In the genomic region with DNA sequence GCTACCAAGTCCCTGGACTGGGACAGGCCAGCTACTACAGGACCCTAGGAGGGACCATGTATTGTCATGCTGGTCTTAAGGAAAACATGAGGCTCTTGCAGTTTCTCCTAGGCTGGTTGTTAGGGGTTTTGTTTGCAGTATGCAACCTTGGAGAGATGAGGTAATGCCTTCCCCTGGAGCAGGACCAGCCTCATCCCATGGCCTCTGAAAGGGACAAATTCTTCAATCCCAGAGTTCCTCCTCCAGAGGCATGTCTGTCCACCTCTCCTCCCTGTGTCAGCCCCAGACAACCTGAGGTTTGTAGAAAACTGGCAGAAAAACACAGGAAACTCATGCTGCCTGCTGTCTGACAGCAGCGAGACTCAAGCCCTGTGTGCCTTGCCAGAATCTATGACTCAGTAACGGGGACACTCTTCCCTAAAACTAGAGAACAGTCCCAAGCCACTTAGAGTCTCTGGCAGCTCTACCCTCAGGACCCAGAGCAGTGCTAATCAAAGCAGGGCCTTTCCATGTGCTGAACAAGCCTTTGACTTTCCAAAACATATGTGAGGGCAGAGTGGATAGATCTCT, we compare ENCODE assay signal across 14 mouse cellular contexts. TPM values are rescaled to one million over a fixed set of nuclear protein-coding genes. Genes with fewer than 3 reads are reported as not detected.
A peak's percentile ranks its signal among the peaks of the same experiment; 100 is the strongest.
DNase-seq lines count a peak whose midpoint lies in the region; ATAC-seq lines count a peak whose summit lies in the region.
"Had no signal": no experiment of that assay in that cellular context is flagged by ENCODE, and none has a peak within 500 bp of the region (broad histone marks: within the 10 kb centered on the region; RNA-seq: fewer than 3 reads in every experiment).

No protein-coding gene starts in this region.

- H3K27me3 ChIP-seq in heart, embryonic 16.5 days (ENCODE audit: control insufficient read depth, insufficient read depth, low read length), result no peaks in the 10 kb centered on the region
- H3K27me3 ChIP-seq: embryonic facial prominence, embryonic 13.5 days; Patski had no signal

- peak; percentile 74 for ATAC-seq in frontal cortex, adult (ENCODE audit: low TSS enrichment)
- peak; percentile 58 for ATAC-seq in heart, embryonic 16.5 days (replicated peaks; ENCODE audit: extremely low read depth, insufficient read depth, low FRiP score)
- no peak for ATAC-seq in megakaryocyte-erythroid progenitor cell, adult 5-6 weeks (replicated peaks; ENCODE audit: low FRiP score, low TSS enrichment, poor library complexity, severe bottlenecking)
- ATAC-seq in monocyte, adult 5-6 weeks (replicated peaks; ENCODE audit: insufficient number of reproducible peaks, low FRiP score, low TSS enrichment, poor library complexity, severe bottlenecking), result no peak
- ATAC-seq: CD4-positive, CD25-positive, alpha-beta regulatory T cell, adult 4 months; forebrain, embryonic 16.5 days; Patski had no signal

- no peak for DNase-seq in frontal cortex, postnatal 14 days (ENCODE audit: low spot score in 2 of 2)
- peak; percentile 4 for DNase-seq in lung, postnatal 36 days
- DNase-seq in lung, postnatal 4 days, result no peak
- DNase-seq: cerebellum, adult 9-10 months; kidney, adult 11 months had no signal

- WGBS in heart, embryonic 16.5 days, result 50% methylated on average over 2 of the region's 2 CpGs

- no peak overlapping the region for H3K4me3 ChIP-seq in heart, embryonic 16.5 days (ENCODE audit: low read length)
- H3K4me3 ChIP-seq: embryonic facial prominence, embryonic 13.5 days had no signal

- peak overlapping the region; percentile 33 for H3K27ac ChIP-seq in heart, embryonic 16.5 days (ENCODE audit: low read length)
- H3K27ac ChIP-seq: embryonic facial prominence, embryonic 13.5 days; liver, embryonic 14.5 days had no signal

- no peak overlapping the region for H3K4me2 ChIP-seq in heart, embryonic 16.5 days (ENCODE audit: low read depth, low read length)
- H3K4me2 ChIP-seq: embryonic facial prominence, embryonic 13.5 days had no signal

- no peaks in the 10 kb centered on the region for H3K9me3 ChIP-seq in heart, embryonic 16.5 days (replicated peaks; ENCODE audit: control insufficient read depth, low read length)
- H3K9me3 ChIP-seq: embryonic facial prominence, embryonic 13.5 days had no signal

- no peaks in the 10 kb centered on the region for H3K36me3 ChIP-seq in heart, embryonic 16.5 days (ENCODE audit: control insufficient read depth, insufficient read depth)
- H3K36me3 ChIP-seq: embryonic facial prominence, embryonic 13.5 days had no signal

- 0 out of 2 replicates have a peak, but pooled peaks cover 3% of the 10 kb centered on the region for H3K4me1 ChIP-seq in heart, embryonic 16.5 days (ENCODE audit: control insufficient read depth, insufficient read depth, low read length)

- H3K9ac ChIP-seq in heart, embryonic 16.5 days (ENCODE audit: low read length), result no peak overlapping the region
- H3K9ac ChIP-seq: embryonic facial prominence, embryonic 13.5 days; liver, embryonic 14.5 days had no signal

RNA-seq across cellular contexts. Expression of a gene that starts 36.0 kb away (rescaled TPM):
- polyA plus RNA-seq in heart, embryonic 16.5 days (2015; fragmentation: Nextera tagmentation; extraction: Ambion mirVana), result 31.2 and 36.7 TPM in 2 replicates
- 0.69 and 0.92 TPM in 2 replicates for total RNA-seq in megakaryocyte-erythroid progenitor cell, adult 5-6 weeks (2014; fragmentation: Nextera tagmentation)
- 1.7 TPM in 1 of 2 replicates, not detected in the other for total RNA-seq in megakaryocyte-erythroid progenitor cell, adult 5-6 weeks (2017)
- total RNA-seq in monocyte, adult 5-6 weeks (2017), result 50.3 to 74.9 TPM (median 55.6 TPM) in 3 replicates

RNA-seq across cellular contexts. Expression of a gene that starts 44.2 kb away (rescaled TPM):
- polyA plus RNA-seq in heart, embryonic 16.5 days (2015; fragmentation: Nextera tagmentation; extraction: Ambion mirVana), result 106 and 125 TPM in 2 replicates
- 134 and 156 TPM in 2 replicates for total RNA-seq in megakaryocyte-erythroid progenitor cell, adult 5-6 weeks (2014; fragmentation: Nextera tagmentation)
- 219 and 251 TPM in 2 replicates for total RNA-seq in megakaryocyte-erythroid progenitor cell, adult 5-6 weeks (2017)
- 83.6 to 127 TPM (median 84.4 TPM) in 3 replicates for total RNA-seq in monocyte, adult 5-6 weeks (2017)

Comparison
In these comparisons a context has a peak if more than half of its experiments do, and no peak if none do; other contexts are left out.
1. ATAC-seq: peak in frontal cortex, adult (single experiment) and heart, embryonic 16.5 days (single experiment); none in megakaryocyte-erythroid progenitor cell, adult 5-6 weeks (single experiment) and monocyte, adult 5-6 weeks (single experiment).
2. RNA of a gene that starts 36.0 kb away (total RNA-seq): 50.3 to 74.9 TPM in monocyte, adult 5-6 weeks; 0.69 to 1.7 TPM in megakaryocyte-erythroid progenitor cell, adult 5-6 weeks; every median in the first group is over 10 times any median in the second.